Mouse (Mus musculus) gastrocnemius, postnatal 36 days (tissue): Measurements from ENCODE around the gene Slc10a1. TPM values are rescaled to one million over a fixed set of nuclear protein-coding genes. Genes with fewer than 3 reads are reported as not detected.
"Not testable (repeated sequence)": the region's sequence is repeated elsewhere in the genome, so short reads cannot be mapped to it uniquely, and the experiment has no call there.

Source experiments
- DNase-seq, 2 experiments: peaks; one replicate each; pipeline ENCODE4 v3.0.0; 2022
- intact Hi-C: fragments of 180-260 bp; cut with DNase I; formaldehyde crosslinking; loops from one replicate; pipeline ENCODE4 v1.15.1; 2025
- total RNA-seq, 2 experiments: library from RNA; stranded (reverse); gene quantifications; 2 replicates each; pipeline ENCODE4 v1.2.3; 2021

Gene Slc10a1
- total RNA-seq, 2 experiments from 2014 or later: not detected

DNA sequence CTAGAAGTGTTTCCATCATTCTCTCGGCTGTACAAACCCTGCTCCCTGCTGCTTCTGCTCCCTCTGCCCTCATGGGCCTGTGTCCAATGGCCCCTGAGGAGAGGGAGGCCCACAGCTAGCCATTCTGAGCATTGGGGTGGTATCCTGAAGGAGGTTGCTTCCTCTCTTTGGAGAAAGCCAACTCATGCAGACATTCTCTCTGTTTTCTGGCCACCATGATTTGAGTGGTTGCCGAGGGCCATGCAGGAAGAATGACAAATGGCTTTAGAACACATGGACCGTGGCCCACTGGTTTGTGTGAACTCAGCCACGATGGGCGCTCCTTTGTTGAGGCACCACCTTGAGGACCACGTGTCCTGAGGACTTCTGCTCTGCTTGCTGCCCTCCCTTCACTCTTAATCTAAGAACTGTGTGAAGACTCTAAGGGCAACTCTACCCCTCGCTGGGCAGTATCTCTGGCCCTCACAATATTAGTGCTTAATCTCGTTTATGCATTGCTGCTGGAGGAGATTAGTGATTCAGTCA, 1.7 kb upstream of the Slc10a1 start:
- DNase-seq: no peak
- intact Hi-C loops: no loop called here

DNA sequence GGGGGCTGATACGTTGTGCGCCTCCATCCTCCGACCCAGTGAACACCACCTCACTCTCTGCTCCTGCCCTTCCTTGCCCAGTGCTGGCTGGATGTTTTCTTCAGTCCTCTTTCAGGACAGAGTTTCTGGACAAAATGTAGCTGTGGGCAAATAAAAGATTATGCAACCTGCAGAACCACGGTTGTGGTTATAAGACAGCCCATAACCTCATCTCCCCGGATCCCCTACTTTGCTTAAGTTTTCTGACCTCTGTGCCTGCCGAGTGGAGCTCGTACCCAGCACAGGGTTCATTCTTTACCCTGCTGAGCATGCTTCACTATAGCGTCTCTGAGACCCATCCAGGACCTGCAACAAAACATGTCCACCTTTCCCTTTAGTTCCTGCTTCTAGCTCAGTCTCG, 587 bp downstream of the Slc10a1 start:
- intact Hi-C loops: no loop called here
- no peak for DNase-seq

DNA sequence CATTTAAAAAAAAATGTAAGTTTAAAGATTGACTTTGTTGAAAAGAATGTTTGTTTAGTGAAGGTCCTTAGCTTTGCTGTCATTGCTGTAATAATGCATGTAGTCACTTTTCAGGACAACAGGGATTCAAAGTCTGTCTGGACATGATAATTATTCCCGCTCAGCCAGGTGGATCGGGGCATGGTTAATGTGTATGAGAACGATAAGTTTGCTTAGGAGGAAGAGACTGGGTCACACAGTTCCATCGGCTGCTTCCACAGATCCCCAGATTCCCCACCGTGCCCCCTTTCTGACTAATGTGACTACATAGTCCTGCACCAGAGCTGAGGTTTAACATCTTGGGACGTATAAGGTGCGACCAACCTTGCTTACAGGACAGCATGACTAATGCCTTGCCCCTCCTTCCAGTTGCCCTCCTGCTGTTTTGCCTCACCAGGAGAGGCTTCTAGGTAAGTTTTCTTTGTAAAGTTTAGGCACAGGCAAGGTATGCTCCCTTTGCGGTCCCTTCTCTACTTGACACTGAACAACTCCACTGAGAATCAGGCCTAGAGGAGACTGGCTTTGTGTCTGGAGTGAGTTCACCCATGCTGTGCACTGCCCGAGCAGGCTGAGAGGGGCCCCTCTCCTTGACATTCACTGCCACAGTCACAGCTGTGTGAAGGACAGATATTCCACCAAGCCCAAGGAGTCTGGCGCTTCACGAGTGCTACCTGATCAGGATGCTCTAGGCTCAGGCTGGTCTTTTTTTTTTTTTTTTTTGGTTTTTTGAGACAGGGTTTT, 2.3 kb downstream of the Slc10a1 start:
- intact Hi-C loops: no loop called here
- DNase-seq: no peak

DNA sequence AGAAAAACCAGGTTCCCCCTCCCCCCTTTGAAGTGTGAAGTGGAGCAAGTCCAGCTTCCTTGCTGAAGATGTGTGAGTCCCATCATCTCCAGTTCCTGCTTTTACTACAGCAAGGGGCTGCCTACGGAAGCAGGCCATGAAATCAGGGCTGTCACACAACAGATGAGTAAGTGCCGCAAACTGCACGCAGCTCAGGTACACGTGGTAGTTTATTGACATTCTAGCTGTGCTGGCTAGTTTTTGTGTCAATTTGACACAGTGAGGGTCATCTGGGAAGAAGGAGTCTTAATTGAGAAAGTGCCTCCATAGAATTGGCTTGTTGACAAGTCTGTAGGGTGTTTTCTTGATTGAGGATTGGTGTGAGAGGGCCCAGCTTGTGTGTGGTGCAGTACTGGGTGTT, 5.9 kb downstream of the Slc10a1 start:
- intact Hi-C loops: no loop called here
- no peak for DNase-seq

DNA sequence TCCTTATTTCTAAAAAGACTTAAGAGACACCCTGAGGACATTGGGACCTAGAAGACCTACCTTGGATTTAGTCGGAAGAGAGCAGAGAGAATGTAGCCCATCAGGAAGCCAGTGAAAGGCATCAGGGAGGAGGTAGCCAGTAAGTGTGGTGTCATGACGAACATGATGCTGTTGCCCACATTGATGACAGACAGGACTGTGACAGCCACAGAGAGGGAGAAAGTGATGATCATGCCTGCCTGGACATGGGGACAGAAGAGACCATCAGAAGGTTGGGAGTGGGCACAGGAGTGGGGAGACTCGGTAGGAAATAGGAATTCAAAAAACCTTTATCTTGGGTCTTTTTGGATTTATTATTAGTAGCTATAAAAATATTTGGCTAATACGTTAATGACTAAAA, 10.5 kb downstream of the Slc10a1 start:
- no peak for DNase-seq
- intact Hi-C loops: no loop called here

DNA sequence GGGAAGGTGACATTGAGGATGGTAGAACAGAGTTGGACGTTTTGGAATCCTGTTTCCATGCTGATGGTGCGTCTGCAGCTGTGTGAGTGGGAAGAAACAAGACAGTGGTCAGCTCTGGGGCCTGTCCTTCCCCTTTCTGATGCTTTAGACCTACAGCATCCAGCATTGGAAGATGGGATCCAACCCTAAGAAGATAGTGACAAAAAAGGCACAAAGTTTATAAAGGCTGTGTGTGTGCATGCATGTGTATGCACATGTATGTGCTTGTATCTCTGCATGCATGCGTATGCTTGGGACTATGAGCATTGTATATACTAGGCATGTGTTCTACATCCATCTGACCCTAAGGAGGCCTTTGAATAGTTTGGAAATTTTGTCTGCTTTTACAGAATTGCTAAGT, 12.5 kb downstream of the Slc10a1 start:
- intact Hi-C loops: no loop called here
- DNase-seq: no peak

DNA sequence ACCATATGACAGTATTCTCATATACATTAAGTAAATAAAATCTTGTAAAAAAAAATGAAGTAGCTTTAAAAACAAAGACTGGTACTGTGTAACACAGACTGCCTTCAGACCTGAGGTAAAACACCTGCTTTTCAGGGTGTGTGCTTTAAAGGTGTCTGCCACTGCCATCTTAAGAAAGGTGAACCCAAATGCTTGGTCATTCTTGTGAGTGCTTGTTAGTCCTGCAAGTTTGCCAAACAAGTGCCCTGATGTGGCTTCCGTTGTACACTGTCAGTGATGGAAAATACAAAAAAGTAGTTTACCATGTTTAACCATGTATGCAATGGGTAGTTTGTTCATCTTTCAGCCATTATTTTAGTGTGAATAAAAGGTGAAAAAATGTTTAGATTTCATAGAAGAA, 16.0 kb downstream of the Slc10a1 start:
- intact Hi-C loops: no loop called here
- no peak for DNase-seq

DNA sequence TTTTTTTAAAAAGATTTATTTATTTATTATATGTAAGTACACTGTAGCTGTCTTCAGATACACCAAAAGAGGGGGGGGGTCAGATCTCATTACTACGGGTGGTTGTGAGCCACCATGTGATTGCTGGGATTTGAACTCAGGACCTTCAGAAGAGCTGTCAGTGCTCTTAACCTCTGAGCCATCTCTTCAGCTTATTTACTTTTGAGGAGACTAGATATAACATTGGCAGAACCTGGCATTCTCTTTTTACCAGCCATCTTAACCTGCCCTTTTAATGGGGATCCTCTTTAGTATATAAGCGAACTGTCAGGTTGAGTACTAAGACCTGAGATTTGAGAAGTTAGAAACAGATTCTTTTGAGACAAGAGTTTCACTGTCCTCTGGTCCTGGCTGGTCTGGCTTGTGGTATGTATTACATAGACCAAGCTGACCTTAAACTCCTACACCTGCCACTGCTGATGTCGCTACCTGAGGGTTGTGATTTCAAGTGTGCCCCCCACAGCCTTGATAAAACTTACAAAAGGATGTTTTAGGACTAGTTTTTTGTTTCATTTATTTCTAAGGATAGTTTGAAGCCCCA, 16.8 kb downstream of the Slc10a1 start:
- DNase-seq: no peak
- intact Hi-C loops: no loop called here

DNA sequence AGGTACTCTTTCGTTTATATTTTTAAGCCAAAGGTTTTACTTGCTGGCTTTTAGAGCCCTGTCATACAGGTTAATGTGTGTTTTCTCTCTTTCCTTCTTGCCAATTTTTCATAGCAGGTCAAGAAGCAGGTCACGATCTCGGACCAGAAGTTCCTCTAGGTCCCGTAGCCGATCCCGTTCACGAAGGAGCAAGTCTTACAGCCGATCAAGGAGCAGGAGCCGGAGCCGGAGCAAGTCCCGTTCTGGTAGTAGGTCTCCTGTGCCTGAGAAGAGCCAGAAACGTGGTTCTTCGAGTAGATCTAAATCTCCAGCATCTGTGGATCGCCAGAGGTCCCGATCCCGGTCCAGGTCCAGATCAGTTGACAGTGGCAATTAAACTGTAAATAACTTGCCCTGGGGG, 18.9 kb downstream of the Slc10a1 start:
- intact Hi-C loops, DNase-seq: not testable (repeated sequence)

DNA sequence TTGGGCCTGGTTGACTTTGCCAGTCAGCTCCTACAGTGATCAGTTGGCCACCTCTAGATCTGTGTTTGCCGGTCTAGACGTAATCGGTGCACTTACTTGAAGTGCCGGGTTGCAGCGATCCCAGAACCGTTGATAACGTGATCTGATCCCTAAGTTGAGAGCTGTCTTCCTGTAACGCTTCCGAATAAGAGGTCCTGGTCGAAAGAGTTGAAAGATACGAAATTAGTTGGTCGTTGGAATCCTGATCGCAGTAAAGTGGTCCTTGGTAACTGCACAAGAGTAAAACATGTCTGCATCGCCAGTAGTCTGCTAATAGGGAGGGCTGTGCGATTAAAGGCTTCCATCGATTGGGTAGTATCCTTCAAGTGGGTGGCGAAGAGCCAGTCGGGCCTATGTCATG, 20.3 kb downstream of the Slc10a1 start:
- no peak for DNase-seq
- intact Hi-C loops: no loop called here

DNA sequence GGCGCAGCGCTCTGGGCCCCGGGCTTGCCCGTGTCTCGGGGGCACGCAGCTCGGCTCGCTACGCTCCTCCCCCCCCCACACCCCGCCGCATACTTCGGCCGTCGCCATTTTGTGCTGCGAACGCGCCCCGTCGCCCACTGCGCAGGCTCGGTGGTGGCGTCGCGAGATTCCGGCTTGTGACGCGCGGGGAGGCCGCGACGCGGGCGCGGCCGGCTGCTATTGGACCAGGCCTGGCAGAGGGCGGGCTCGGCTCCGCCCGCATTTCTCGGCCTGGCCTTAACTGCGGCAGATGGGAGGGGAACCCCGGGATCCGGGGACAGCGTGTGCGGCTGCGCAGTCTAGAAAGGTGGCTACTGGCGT, 22.5 kb downstream of the Slc10a1 start:
- DNase-seq: peak; percentile 89 to 94
- intact Hi-C loops: no loop called here

DNA sequence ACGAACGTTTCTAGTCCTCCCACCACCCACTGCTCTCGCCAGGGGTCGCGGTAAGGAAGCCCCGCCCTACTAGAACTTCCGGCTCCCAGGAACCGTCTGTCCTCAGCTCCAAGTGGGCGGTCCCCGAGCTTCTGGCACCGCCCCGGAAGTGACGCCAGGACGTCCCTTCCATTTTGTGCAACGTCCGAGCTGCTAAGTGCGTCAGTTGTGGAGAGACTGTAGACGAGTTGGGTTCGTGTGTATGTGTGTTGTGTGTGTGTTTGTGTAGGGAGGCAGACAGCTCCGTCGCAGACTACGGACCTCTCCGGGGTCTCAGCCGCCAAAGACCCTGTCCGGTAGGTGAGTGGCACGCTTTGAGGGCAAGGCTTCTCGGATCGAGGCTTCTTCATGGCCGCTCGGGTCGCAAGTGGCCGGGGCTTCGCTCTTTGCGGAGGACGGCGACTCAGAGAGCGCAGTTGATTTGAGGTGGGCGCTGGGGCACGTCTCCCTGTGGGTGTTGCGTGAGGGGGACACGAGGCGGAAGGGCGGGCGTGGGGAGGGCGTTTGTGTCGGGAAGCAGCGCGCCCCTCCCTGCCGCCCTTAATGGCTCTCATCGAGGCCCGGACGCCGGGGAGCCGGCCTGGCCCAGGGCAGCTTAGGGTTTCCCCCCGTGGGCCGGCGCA, 23.0 kb downstream of the Slc10a1 start, which contains the start of gene Srsf5:
TSS of gene Srsf5 (plus strand) at position 171 of the 662 bp plus-strand sequence.
- intact Hi-C loops: no loop called here

DNA sequence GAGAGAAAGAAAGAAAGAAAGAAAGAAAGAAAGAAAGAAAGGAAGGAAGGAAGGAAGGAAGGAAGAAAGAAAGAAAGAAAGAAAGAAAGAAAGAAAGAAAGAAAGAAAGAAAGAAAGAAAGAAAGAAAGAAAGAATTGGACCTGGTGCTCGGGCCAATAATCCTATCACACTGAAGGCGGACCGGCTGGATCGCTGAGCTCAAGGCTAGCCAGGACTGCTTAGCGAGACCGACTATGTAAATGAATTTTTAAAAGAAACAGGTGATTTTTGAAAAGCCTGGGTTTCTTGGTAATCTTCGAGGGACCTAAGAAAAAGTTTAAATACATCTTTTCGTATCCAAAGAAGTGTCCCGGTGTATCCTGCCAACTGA, 23.6 kb downstream of the Slc10a1 start:
- DNase-seq, intact Hi-C loops: not testable (repeated sequence)

More for the DNA sequence above, 23.0 kb downstream of the Slc10a1 start, which contains the start of gene Srsf5:
- peak; percentile 97 to 99 for DNase-seq

DNA sequence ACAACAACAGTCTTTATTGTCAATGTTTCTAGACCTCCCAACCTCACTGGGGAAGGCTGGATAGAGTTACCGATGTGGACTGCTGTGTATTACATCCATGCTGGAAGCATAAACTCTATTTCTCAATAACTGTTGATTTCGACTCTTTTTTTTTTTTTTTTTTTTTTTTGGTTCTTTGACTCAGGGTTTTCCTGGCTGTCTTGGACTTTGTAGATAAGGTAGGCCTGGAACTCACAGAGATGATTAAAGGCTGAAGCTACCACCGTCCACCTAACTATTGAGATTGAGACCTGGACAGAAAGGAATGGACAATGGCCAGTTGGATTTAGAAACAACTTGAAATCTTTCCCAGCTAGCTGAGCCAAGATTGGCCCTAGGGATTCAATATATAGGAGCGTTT, 24.3 kb downstream of the Slc10a1 start:
- DNase-seq: no peak
- intact Hi-C loops: no loop called here

DNA sequence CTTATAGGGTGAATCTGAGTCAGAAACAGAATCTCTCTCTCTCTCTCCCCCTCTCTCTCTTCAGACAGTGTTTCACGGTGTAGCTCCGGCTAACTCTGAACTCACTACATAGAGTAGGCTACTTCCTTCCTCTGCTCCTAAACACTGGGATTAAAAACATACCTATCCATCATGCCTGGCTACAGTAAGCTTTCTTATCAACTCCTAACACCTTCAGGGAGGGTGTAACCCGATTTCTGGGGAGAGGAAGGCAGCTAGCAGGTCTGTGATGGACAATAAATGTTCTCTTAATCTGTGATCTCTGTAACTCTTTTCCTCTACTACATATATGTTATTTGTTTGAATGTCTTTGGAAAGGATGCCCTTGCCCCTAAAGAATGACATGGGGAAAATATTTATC, 25.1 kb downstream of the Slc10a1 start:
- intact Hi-C loops: no loop called here

DNA sequence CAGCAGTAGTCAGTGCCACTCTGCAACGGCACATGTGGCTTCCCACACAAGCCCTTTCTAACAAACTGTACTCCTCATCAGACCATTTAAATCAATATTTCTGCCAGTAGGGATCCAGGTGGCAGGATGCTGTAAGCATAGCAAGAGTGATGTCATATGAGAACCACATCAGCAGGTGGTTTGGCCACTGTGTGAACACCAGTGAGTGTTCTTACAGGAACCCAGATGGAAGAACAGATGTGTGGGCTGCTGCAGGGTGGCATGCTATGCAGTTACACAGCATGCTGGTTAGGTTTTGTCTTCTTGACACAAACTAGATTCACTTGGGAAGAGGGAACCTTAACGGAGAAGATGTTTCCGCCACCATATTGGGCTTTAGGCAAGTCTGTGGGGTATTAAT, 26.6 kb downstream of the Slc10a1 start:
- DNase-seq: no peak
- intact Hi-C loops: no loop called here

More for the DNA sequence above, 25.1 kb downstream of the Slc10a1 start:
- no peak for DNase-seq

DNA sequence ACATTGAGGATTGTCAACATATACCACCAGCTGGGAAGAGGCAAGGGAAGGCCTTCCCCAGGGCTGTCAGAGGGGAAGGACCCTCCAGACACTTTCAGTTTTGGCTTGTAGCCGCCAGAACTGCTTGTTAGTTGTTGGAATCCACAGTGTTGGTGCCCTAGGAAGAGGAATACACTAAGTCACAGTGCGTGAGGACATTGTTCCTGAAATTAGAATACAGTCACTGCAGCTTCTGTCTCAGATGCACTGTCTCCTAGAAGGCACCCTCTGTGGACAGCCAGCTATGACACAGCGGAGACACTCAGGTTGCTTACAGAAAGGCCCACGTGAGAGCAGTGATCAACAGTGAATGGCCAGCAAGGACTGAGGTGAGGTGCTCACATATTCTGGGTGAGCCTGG, 29.3 kb downstream of the Slc10a1 start:
- no peak for DNase-seq
- intact Hi-C loops: no loop called here

DNA sequence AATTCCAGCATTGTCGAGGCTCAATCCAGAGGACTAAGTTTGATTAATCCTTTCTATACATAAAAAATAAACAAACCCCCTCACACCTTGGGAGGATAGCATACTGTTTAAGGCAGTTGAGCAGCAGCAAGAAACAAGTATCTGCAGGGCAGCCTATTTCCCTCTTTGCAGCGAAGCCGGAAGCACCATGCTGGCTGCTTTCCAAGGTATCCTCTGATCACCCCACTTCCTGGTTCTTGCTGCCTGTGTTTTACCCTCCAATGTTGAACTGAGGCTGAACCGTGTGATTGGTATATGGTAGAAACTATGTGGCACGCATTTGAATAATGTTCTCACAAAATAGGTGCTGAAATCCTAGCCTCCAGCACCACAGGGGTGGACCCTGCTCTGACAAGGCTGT, 29.9 kb downstream of the Slc10a1 start:
- DNase-seq: no peak
- intact Hi-C loops: no loop called here

DNA sequence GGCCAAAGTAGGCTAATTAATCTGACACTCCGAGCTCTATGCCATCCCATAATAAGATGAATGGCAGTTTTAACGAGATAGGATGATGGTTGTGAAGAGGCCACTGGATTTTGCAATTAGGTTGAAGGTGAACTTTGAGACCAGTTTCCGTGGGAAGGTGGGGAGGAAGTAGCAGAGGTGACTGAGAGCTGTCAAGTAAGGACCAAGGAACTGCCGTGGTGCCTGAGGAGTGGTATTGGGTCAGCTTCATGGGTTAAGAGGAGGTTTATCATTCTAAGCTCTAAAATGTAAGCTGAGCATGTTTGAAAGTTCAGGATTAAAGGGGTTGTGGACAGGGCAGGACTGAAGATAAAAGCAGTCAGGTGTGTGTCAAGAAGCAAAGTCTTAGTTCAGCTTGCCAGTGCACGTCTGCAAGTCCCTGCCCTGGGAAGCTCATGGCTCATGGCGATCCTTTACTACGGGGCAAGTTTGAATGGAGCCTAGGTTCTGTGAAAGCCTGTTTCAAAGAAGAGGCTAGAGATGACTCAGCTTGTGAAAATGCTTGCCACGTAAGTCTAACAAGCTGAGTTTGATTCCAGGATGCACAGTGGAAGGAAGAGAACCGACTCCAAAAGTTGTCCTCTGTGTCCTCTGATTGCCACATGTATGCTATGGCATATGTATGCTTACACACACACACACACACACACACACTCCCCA, 31.0 kb downstream of the Slc10a1 start:
- intact Hi-C loops: no loop called here
- DNase-seq: no peak

DNA sequence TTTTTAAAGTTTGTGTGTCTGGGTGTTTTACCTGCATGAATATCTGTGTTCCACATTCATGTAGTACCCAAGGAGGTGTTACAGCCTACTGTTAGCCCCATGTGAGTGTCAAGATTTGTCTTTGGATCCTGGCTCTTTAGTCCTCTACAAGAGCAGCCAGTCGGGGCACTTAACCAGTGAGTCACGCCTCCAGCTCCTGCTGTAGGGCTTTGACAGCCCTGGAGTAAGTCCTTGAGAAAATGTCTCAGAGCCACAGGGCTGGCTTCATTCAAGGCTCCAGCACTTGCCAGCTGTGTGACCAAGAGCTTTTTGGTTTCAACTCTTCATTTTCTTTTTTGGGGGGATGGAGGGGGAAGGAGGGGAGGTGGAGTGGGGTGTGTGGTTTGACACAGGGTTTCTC, 31.8 kb downstream of the Slc10a1 start:
- intact Hi-C loops: no loop called here
- no peak for DNase-seq

DNA sequence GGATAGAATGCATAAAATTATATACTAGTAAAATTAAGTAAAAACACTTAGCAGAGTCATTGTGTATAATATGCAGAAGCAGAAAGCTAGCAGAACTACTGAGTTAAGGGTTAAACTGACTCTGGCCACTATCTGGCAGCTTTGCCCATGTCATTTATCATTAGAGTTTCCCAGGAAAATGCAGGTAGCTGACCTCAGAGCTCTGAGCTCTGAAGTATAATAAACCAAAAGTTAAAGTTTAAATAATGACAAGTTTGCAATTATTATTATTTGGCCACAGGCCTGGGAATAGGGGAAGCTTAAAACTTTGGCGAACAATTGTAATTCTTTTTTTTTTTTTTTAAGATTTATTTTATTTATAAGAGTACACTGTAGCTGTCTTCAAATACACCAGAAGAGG, 35.6 kb downstream of the Slc10a1 start:
- DNase-seq: no peak

More for the DNA sequence above, 35.6 kb downstream of the Slc10a1 start:
- intact Hi-C loops: no loop called here
